Mouse (Mus musculus) liver, embryonic 13.5 days (tissue): ENCODE results near the gene Wdr18. TPM values are rescaled to one million over a fixed set of nuclear protein-coding genes. Genes with fewer than 3 reads are reported as not detected.

ENCODE experiments used
- polyA plus RNA-seq: library from polyadenylated mRNA; unstranded; fragments of >200 nt; fragmentation: Nextera tagmentation; extraction: Ambion mirVana; gene quantifications from 2 replicates; pipeline ENCODE4 v1.2.1, GENCODE M21; 2015

Wdr18 gene
- polyA plus RNA-seq, 1 experiment from 2014 or later, result 78.2 TPM

Other genes with a start within 250 kb of the Wdr18 start
- not detected in 2 replicates for gene Hcn2, start 243.5 kb upstream of the Wdr18 start, polyA plus RNA-seq
- gene Polrmt, start 213.6 kb upstream of the Wdr18 start, polyA plus RNA-seq, result 20.0 and 20.8 TPM in 2 replicates
- gene Fgf22, start 205.1 kb upstream of the Wdr18 start, polyA plus RNA-seq, result not detected in 2 replicates
- gene Rnf126, start 193.2 kb upstream of the Wdr18 start, polyA plus RNA-seq, result 43.7 and 48.5 TPM in 2 replicates
- gene Fstl3, start 182.9 kb upstream of the Wdr18 start, polyA plus RNA-seq, result 0.58 and 0.68 TPM in 2 replicates
- gene Prss57, start 169.2 kb upstream of the Wdr18 start, polyA plus RNA-seq, result 2.6 and 3.2 TPM in 2 replicates
- gene Palm, start 166.6 kb upstream of the Wdr18 start, polyA plus RNA-seq, result 7.1 and 7.4 TPM in 2 replicates
- 0.25 and 0.75 TPM in 2 replicates for gene Misp, start 139.2 kb upstream of the Wdr18 start, polyA plus RNA-seq
- gene Ptbp1, start 105.7 kb upstream of the Wdr18 start, polyA plus RNA-seq, result 136 and 175 TPM in 2 replicates
- gene Prtn3, start 85.7 kb upstream of the Wdr18 start, polyA plus RNA-seq, result 54.8 and 64.6 TPM in 2 replicates
- gene Plppr3, start 85.5 kb upstream of the Wdr18 start, polyA plus RNA-seq, result 5.7 and 5.8 TPM in 2 replicates
- 47.1 and 59.3 TPM in 2 replicates for gene Elane, start 73.9 kb upstream of the Wdr18 start, polyA plus RNA-seq
- gene Cfd, start 69.3 kb upstream of the Wdr18 start, polyA plus RNA-seq, result not detected in 2 replicates
- gene Med16, start 51.2 kb upstream of the Wdr18 start, polyA plus RNA-seq, result 16.9 and 19.0 TPM in 2 replicates
- 11.3 TPM in 1 of 2 replicates, not detected in the other for gene Gm26602, start 49.3 kb upstream of the Wdr18 start, polyA plus RNA-seq
- 0.19 and 0.28 TPM in 2 replicates for gene Kiss1r, start 43.2 kb upstream of the Wdr18 start, polyA plus RNA-seq
- 63.0 and 63.8 TPM in 2 replicates for gene R3hdm4, start 38.9 kb upstream of the Wdr18 start, polyA plus RNA-seq
- gene Arid3a, start 33.1 kb upstream of the Wdr18 start, polyA plus RNA-seq, result 5.4 and 5.7 TPM in 2 replicates
- 0.07 and 0.10 TPM in 2 replicates for gene Grin3b, start 10.6 kb downstream of the Wdr18 start, polyA plus RNA-seq
- gene Tmem259, start 24.2 kb downstream of the Wdr18 start, polyA plus RNA-seq, result 8.2 TPM in 2 replicates
- 45.8 and 49.6 TPM in 2 replicates for gene Cnn2, start 28.4 kb downstream of the Wdr18 start, polyA plus RNA-seq
- gene Abca7, start 36.3 kb downstream of the Wdr18 start, polyA plus RNA-seq, result 6.3 and 7.4 TPM in 2 replicates
- gene Arhgap45, start 56.5 kb downstream of the Wdr18 start, polyA plus RNA-seq, result 14.3 and 14.9 TPM in 2 replicates
- 120 and 122 TPM in 2 replicates for gene Polr2e, start 79.6 kb downstream of the Wdr18 start, polyA plus RNA-seq
- gene Gpx4, start 87.0 kb downstream of the Wdr18 start, polyA plus RNA-seq, result 677 TPM in 2 replicates
- gene Sbno2, start 145.4 kb downstream of the Wdr18 start, polyA plus RNA-seq, result 9.2 and 9.9 TPM in 2 replicates
- gene Stk11, start 155.7 kb downstream of the Wdr18 start, polyA plus RNA-seq, result 16.2 and 18.3 TPM in 2 replicates
- 358 and 362 TPM in 2 replicates for gene Atp5d, start 178.5 kb downstream of the Wdr18 start, polyA plus RNA-seq
- 0.54 and 0.69 TPM in 2 replicates for gene Cbarp, start 180.7 kb downstream of the Wdr18 start, polyA plus RNA-seq
- gene Midn, start 188.1 kb downstream of the Wdr18 start, polyA plus RNA-seq, result 3.0 and 3.3 TPM in 2 replicates
- 19.5 and 21.9 TPM in 2 replicates for gene Cirbp, start 205.8 kb downstream of the Wdr18 start, polyA plus RNA-seq
- gene 1600002K03Rik, start 212.8 kb downstream of the Wdr18 start, polyA plus RNA-seq, result 14.8 and 15.1 TPM in 2 replicates
- 0.98 and 1.1 TPM in 2 replicates for gene Efna2, start 219.3 kb downstream of the Wdr18 start, polyA plus RNA-seq